Mouse (Mus musculus) midbrain, postnatal 0 days (tissue): ENCODE measurements around the gene Asb17. TPM values are rescaled to one million over a fixed set of nuclear protein-coding genes. Genes with fewer than 3 reads are reported as not detected.

Experiments
- ATAC-seq: fragments of 200-750 bp; cut with Nextera tagmentation; 2 replicates; pipeline ENCODE4 v1.8.0; 2017; ENCODE audit warnings: moderate number of reproducible peaks, mild to moderate bottlenecking, moderate TSS enrichment, moderate library complexity; ENCODE audit not compliant: low FRiP score
- DNase-seq: peaks from one replicate; pipeline ENCODE4 v3.0.0-alpha.2; 2015; ENCODE audit warnings: low spot score
- H3K27ac ChIP-seq: fragments of 300-500 bp; sonication (generic); 2 replicates; pipeline ENCODE4 v1.5.1; 2014; ENCODE audit warnings: low read depth, mild to moderate bottlenecking, low read length, mixed read lengths
- H3K27me3 ChIP-seq: fragments of 300-500 bp; sonication (generic); 2 replicates; pipeline ENCODE4 v1.6.1; 2014; ENCODE audit warnings: low read length, control low read depth, mixed read lengths; ENCODE audit not compliant: insufficient read depth
- H3K36me3 ChIP-seq: fragments of 300-500 bp; sonication (generic); 2 replicates; pipeline ENCODE4 v1.6.1; 2014; ENCODE audit warnings: low read length, control low read depth, mixed read lengths; ENCODE audit not compliant: insufficient read depth
- H3K4me1 ChIP-seq: fragments of 300-500 bp; sonication (generic); 2 replicates; pipeline ENCODE4 v1.6.1; 2014; ENCODE audit warnings: mild to moderate bottlenecking, control low read depth, antibody characterized with exemption, low read length, mixed read lengths; ENCODE audit not compliant: insufficient read depth
- H3K4me2 ChIP-seq: fragments of 300-500 bp; sonication (generic); 2 replicates; pipeline ENCODE4 v1.6.1; 2014; ENCODE audit warnings: low read depth, mild to moderate bottlenecking, low read length, mixed read lengths; ENCODE audit not compliant: poor library complexity, severe bottlenecking
- H3K4me3 ChIP-seq: fragments of 300-500 bp; sonication (generic); 2 replicates; pipeline ENCODE4 v1.5.1; 2014; ENCODE audit warnings: low read depth, mild to moderate bottlenecking, low read length, moderate library complexity
- H3K9ac ChIP-seq: fragments of 300-500 bp; sonication (generic); replicated peaks from 2 replicates; pipeline ENCODE4 v1.6.1; 2014; ENCODE audit warnings: mild to moderate bottlenecking, low read length, moderate library complexity, mixed read lengths; ENCODE audit not compliant: poor library complexity, severe bottlenecking
- H3K9me3 ChIP-seq: fragments of 300-500 bp; sonication (generic); 2 replicates; pipeline ENCODE4 v1.6.1; 2016; ENCODE audit warnings: low read length, control low read depth
- CTCF ChIP-seq: IDR thresholded peaks from 2 replicates; pipeline ENCODE4 v1.5.1; 2016; ENCODE audit warnings: antibody characterized with exemption, mild to moderate bottlenecking
- WGBS: fragments of 180-500 bp; shearing (Covaris S2); extraction: QIAGEN DNeasy Blood & Tissue Kit; methylation state at CpG from one replicate; pipeline ENCODE4 v1.1.7; 2014; 5-methylcytosine and 5-hydroxymethylcytosine counted together
- polyA plus RNA-seq: library from polyadenylated mRNA; unstranded; fragments of >200 nt; fragmentation: Nextera tagmentation; extraction: Ambion mirVana; gene quantifications from 2 replicates; pipeline ENCODE4 v1.2.1, GENCODE M21; 2015
- total RNA-seq: library from RNA; depleted of rRNA; stranded (reverse); fragments of >200 nt; gene quantifications from 2 replicates; pipeline ENCODE4 v1.2.3, GENCODE M21; 2014

Gene Asb17
- total and polyA plus RNA-seq, 2 experiments from 2014 or later = 0.07 to 0.44 TPM

DNA sequence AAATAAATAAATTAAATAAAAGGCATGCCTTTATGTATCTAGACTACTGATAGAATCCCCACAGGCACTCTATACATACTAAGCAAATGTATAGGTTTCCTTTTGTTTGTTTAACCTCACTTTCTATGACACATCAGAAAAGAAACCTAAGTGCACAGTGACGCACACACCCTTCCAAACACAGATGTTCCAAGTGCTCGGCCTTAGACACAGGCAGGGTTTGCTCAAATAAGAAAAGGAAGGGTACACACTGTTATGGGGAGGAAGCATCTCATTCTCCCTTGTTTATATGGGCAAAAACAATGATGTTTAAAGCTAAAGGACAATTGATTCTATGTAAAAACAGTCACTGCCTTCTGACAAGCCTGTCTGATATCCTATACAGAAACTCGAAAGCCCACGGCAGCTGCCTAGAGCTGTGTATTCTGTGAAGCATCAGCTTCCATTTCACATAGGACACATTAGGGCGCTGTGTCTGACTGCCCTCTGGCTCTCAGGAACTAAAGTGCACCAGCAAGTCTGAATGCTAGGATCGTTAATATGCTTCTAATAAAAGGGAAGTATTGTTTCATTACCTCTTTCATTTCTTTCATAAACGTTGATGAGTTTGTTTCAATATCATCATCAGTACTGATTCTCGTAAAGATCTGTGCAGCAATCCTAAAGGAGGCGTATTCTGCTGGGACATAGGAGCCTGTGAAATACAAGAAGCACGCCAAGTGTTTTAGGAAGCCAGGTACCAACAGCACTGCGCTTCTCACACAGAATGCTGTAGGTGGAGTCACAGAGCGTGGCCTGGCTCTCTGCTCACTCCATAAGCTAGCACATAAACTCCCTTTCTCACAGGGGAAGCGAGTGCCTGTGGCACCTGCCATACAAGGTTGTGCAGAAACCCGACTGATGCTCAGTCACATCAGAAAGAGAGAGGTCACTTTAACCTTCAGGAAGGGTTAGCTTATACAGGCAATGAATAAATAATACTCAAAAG lies 23.4 kb downstream of the Asb17 start:
- no peak overlapping the region for H3K27ac ChIP-seq
- 68% methylated on average over 14 of the region's 14 CpGs for WGBS
- ATAC-seq (no peak), DNase-seq (peak; percentile 76)
- no peaks in the 10 kb centered on the region for H3K4me1 ChIP-seq
- no peak overlapping the region for H3K4me2 ChIP-seq
- TF ChIP-seq CTCF = peak; percentile 82
- no peak overlapping the region for H3K4me3 ChIP-seq
- H3K9ac ChIP-seq = no peak overlapping the region
- H3K36me3 ChIP-seq = no peaks in the 10 kb centered on the region
- no peaks in the 10 kb centered on the region for H3K27me3 ChIP-seq
- H3K9me3 ChIP-seq = no peaks in the 10 kb centered on the region

GRCm38 (mm10) chr3:153871396-153871795 lies 27.4 kb downstream of the Asb17 start:
- Histone ChIP-seq H3K9ac (no peak overlapping the region), H3K9me3 (no peaks in the 10 kb centered on the region), H3K36me3 (no peaks in the 10 kb centered on the region), H3K27me3 (no peaks in the 10 kb centered on the region), H3K27ac (no peak overlapping the region), H3K4me1 (no peaks in the 10 kb centered on the region), H3K4me3 (no peak overlapping the region), H3K4me2 (no peak overlapping the region)
- no peak for TF ChIP-seq CTCF
- no peak for DNase-seq
- ATAC-seq = no peak
- 86% methylated on average over 5 of the region's 5 CpGs for WGBS

DNA sequence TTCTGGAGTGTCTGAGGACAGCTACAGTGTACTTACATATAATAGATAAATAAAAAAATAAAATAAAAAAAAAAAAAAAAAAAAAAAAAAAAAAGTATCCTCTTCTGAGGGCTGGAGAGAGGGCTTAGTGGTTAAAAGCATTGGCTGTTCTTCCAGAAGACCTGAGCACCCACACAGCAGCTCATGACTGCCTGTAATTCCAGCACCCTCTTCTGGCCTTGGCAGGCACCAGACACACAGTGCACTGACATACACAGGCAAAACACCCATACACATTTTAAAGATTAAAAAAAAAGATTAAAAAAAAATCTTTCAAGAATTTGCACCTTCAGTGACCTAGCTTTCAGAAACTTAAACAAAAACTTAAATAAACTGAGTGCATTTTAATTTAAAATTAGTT lies 42.3 kb downstream of the Asb17 start:
- H3K9me3 ChIP-seq = no peaks in the 10 kb centered on the region
- H3K9ac ChIP-seq = no peak overlapping the region
- H3K27me3 ChIP-seq = no peaks in the 10 kb centered on the region
- no peak overlapping the region for H3K4me3 ChIP-seq
- DNase-seq (peak; percentile 39), ATAC-seq (no peak)
- H3K4me2 ChIP-seq = no peak overlapping the region
- H3K36me3 ChIP-seq = no peaks in the 10 kb centered on the region
- H3K27ac ChIP-seq = no peak overlapping the region
- no peaks in the 10 kb centered on the region for H3K4me1 ChIP-seq
- TF ChIP-seq CTCF = peak; percentile 58

- no peaks in the 10 kb centered on the region for H3K9me3 ChIP-seq
- no peak overlapping the region for H3K4me2 ChIP-seq
- no peak for TF ChIP-seq CTCF
- DNase-seq (no peak), ATAC-seq (no peak)
- no peaks in the 10 kb centered on the region for H3K27me3 ChIP-seq
- H3K36me3 ChIP-seq = no peaks in the 10 kb centered on the region
- WGBS = 73% methylated on average over 6 of the region's 6 CpGs
- H3K9ac ChIP-seq = no peak overlapping the region
- H3K4me1 ChIP-seq = no peaks in the 10 kb centered on the region
- H3K4me3 ChIP-seq = no peak overlapping the region
- H3K27ac ChIP-seq = no peak overlapping the region
Observed at GRCm38 (mm10) chr3:153888141-153888540, 44.1 kb downstream of the Asb17 start.

- Histone ChIP-seq H3K9ac (no peak overlapping the region), H3K36me3 (no peaks in the 10 kb centered on the region), H3K27me3 (no peaks in the 10 kb centered on the region), H3K9me3 (no peaks in the 10 kb centered on the region), H3K4me2 (no peak overlapping the region), H3K27ac (no peak overlapping the region), H3K4me3 (no peak overlapping the region), H3K4me1 (no peaks in the 10 kb centered on the region)
- TF ChIP-seq CTCF = no peak
- DNase-seq = no peak
- no peak for ATAC-seq
- 79% methylated on average over 7 of the region's 8 CpGs for WGBS
Observed at GRCm38 (mm10) chr3:153889188-153889781, 45.3 kb downstream of the Asb17 start.

DNA sequence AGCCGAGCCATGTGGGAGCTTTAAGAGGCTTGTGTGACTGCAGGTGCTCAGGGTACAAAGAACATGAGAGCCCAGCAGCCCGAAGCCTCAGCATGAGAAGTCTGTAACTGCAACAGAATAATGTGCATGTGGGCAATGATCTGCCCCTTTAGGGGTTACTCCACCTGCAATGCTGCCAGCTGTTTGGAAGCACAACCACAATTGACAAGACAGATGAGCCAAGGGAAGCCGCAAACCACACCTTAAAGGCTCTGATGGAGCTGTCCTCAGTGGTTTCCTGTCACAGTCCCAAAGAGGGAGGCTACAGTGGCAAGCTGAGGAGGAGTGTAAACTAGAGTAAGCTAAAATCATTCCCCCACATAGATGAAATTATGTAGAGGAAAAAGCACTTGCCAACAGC lies 51.4 kb downstream of the Asb17 start:
- Histone ChIP-seq H3K9me3 (no peaks in the 10 kb centered on the region), H3K4me2 (no peak overlapping the region), H3K4me3 (no peak overlapping the region), H3K36me3 (no peaks in the 10 kb centered on the region), H3K4me1 (no peaks in the 10 kb centered on the region), H3K9ac (no peak overlapping the region), H3K27ac (no peak overlapping the region), H3K27me3 (no peaks in the 10 kb centered on the region)
- no peak for TF ChIP-seq CTCF
- WGBS = 85% methylated on average over 3 of the region's 3 CpGs
- ATAC-seq = no peak
- DNase-seq = no peak
